Mouse (Mus musculus): ENCODE results near the gene Pfkp.

Gene Pfkp

DNA sequence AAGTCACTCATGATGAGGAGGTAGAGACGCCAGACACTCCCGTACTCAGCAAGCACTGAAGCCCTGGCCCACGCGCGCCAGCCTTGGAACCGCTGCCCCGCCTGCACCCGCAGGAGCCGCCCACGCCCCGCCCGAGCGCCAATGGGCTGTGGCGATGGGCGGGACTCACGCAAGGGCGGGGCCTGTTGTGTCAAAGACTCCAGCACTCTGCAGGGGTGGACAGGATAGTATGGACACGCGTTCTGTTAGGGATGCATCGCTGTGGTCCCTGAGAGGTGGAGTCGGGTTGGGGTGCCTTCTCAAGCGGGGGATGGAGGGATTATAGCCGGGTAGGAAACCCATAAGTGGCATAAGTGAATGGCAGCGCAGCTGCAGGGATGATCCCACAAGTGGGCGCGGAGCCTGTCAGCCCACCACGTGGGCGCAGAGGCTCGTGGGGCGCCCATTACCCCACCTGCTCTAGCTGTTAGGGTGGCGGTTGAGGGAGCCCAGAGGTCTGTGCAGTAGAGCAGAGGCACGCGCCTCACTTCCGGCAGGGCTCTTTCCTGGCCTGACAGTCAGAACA lies at the start of gene Pfkp:
TSS of gene Pfkp (minus strand) at position 109 of the 565 bp plus-strand sequence.
- Histone ChIP-seq H3K27me3 (ENCODE audit: control insufficient read depth, insufficient read depth, low read length, poor library complexity, severe bottlenecking) (no peaks in the 10 kb centered on the region), H3K36me3 (ENCODE audit: control insufficient read depth, insufficient read depth, low read length, poor library complexity, severe bottlenecking) (no peaks in the 10 kb centered on the region)
- DNase-seq (ENCODE audit: low read depth, low spot score): peak; percentile 88

- Histone ChIP-seq H3K27me3 (ENCODE audit: control insufficient read depth, insufficient read depth, low read length, poor library complexity, severe bottlenecking) (no peaks in the 10 kb centered on the region), H3K36me3 (ENCODE audit: control insufficient read depth, insufficient read depth, low read length, poor library complexity, severe bottlenecking) (no peaks in the 10 kb centered on the region)
- no peak for DNase-seq (ENCODE audit: low read depth, low spot score)
Measured at GRCm38 (mm10) chr13:6690607-6691006, 42.0 kb upstream of the Pfkp start.

- Histone ChIP-seq H3K36me3 (ENCODE audit: control insufficient read depth, insufficient read depth, low read length, poor library complexity, severe bottlenecking) (no peaks in the 10 kb centered on the region), H3K27me3 (ENCODE audit: control insufficient read depth, insufficient read depth, low read length, poor library complexity, severe bottlenecking) (no peaks in the 10 kb centered on the region)
- DNase-seq (ENCODE audit: low read depth, low spot score): peak; percentile 82
Measured at GRCm38 (mm10) chr13:6689962-6690361, 41.4 kb upstream of the Pfkp start.

- Histone ChIP-seq H3K36me3 (ENCODE audit: control insufficient read depth, insufficient read depth, low read length, poor library complexity, severe bottlenecking) (no peaks in the 10 kb centered on the region), H3K27me3 (ENCODE audit: control insufficient read depth, insufficient read depth, low read length, poor library complexity, severe bottlenecking) (no peaks in the 10 kb centered on the region)
- DNase-seq (ENCODE audit: low read depth, low spot score): peak; percentile 66
Measured at GRCm38 (mm10) chr13:6688790-6689433, 40.3 kb upstream of the Pfkp start.

- Histone ChIP-seq H3K27me3 (ENCODE audit: control insufficient read depth, insufficient read depth, low read length, poor library complexity, severe bottlenecking) (no peaks in the 10 kb centered on the region), H3K36me3 (ENCODE audit: control insufficient read depth, insufficient read depth, low read length, poor library complexity, severe bottlenecking) (no peaks in the 10 kb centered on the region)
- no peak for DNase-seq (ENCODE audit: low read depth, low spot score)
Measured at GRCm38 (mm10) chr13:6666887-6667286, 18.3 kb upstream of the Pfkp start.

- Histone ChIP-seq H3K27me3 (ENCODE audit: control insufficient read depth, insufficient read depth, low read length, poor library complexity, severe bottlenecking) (no peaks in the 10 kb centered on the region), H3K36me3 (ENCODE audit: control insufficient read depth, insufficient read depth, low read length, poor library complexity, severe bottlenecking) (no peaks in the 10 kb centered on the region)
- no peak for DNase-seq (ENCODE audit: low read depth, low spot score)
Measured at GRCm38 (mm10) chr13:6665506-6665905, 16.9 kb upstream of the Pfkp start.

DNA sequence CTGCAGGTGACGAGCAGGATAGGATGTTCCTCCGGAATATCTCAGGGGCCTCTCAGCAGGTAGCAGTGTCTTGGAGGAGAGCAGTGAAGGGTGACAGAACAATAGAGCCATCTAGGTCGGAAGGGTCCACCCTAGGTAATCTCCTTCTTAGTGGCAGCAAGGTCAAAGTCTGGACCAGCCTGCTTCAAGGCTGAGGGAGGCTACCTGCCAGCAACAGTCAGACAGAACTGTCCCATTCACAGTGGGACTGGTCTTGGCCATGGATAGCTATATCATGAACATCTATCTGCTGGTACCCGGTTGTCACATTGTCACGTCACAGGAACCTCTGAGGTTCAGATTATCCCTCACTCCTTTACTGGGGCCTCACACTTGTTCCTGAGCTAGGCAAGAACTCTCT lies 15.6 kb upstream of the Pfkp start:
- no peak for DNase-seq (ENCODE audit: low read depth, low spot score)
- Histone ChIP-seq H3K27me3 (ENCODE audit: control insufficient read depth, insufficient read depth, low read length, poor library complexity, severe bottlenecking) (no peaks in the 10 kb centered on the region), H3K36me3 (ENCODE audit: control insufficient read depth, insufficient read depth, low read length, poor library complexity, severe bottlenecking) (no peaks in the 10 kb centered on the region)

DNA sequence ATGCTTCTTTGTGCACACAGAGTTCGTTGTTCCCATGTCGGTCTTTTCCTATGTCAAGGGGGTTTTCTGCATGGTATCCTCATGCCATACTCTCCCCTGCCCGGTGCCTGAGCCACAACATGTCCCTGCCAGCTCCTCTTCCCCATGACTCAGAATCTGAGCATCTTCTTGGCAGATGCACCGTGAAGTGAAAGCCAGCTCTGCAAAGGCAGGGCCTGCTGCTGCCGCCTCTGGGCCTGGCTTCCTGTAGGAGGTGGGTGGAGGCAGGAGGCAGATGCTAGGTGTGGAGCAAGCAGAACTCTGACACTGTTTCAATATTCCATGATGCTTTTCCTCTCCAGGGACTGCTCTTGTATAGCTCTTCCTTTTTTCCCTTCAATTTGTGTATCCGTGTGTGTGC lies 10.7 kb upstream of the Pfkp start:
- no peaks in the 10 kb centered on the region for H3K36me3 ChIP-seq (ENCODE audit: control insufficient read depth, insufficient read depth, low read length, poor library complexity, severe bottlenecking)
- no peaks in the 10 kb centered on the region for H3K27me3 ChIP-seq (ENCODE audit: control insufficient read depth, insufficient read depth, low read length, poor library complexity, severe bottlenecking)
- no peak for DNase-seq (ENCODE audit: low read depth, low spot score)

DNA sequence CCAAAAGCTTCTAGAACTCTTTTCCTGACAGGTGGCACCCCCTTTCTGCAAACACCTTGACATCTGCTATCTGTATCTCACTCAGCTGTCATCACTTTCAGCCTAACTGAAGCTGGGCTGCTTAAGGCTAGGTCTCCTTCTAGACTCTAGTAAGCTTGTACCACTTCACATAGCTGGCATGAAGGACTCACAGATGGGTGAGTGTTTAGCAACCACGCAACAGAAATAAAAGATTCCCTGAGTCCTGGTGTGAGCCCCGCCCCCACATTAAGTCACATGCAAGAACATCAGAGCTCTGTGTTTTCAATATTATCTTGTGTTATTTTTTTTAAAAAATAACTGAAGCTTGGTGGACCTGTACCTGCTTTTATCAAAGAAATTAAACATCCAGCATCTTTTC lies 8.7 kb upstream of the Pfkp start:
- no peaks in the 10 kb centered on the region for H3K27me3 ChIP-seq (ENCODE audit: control insufficient read depth, insufficient read depth, low read length, poor library complexity, severe bottlenecking)
- H3K36me3 ChIP-seq (ENCODE audit: control insufficient read depth, insufficient read depth, low read length, poor library complexity, severe bottlenecking): no peaks in the 10 kb centered on the region
- no peak for DNase-seq (ENCODE audit: low read depth, low spot score)

DNA sequence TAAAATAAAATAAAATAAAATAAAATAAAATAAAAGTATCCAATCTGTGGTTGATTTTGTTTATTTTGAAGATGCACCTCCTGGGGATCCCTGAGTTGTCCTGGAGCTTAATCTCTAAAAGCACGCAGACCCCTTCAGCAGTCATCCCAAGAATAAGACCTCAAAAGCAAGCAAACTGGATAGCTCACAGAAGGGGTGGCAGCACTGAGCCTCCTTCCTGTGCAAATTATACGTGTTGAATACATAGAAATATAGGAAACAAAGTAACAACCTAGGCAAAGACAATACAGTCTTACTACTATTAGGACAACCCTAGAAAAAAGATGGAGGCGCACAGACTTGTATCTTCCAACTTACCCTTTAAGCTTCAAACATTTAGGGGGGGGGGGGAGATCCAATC lies 965 bp upstream of the Pfkp start:
- H3K36me3 ChIP-seq (ENCODE audit: control insufficient read depth, insufficient read depth, low read length, poor library complexity, severe bottlenecking): no peaks in the 10 kb centered on the region
- no peaks in the 10 kb centered on the region for H3K27me3 ChIP-seq (ENCODE audit: control insufficient read depth, insufficient read depth, low read length, poor library complexity, severe bottlenecking)
- no peak for DNase-seq (ENCODE audit: low read depth, low spot score)

GRCm38 (mm10) chr13:6647992-6648668 lies 447 bp downstream of the Pfkp start:
- H3K36me3 ChIP-seq (ENCODE audit: control insufficient read depth, insufficient read depth, low read length, poor library complexity, severe bottlenecking): no peaks in the 10 kb centered on the region
- H3K27me3 ChIP-seq (ENCODE audit: control insufficient read depth, insufficient read depth, low read length, poor library complexity, severe bottlenecking): no peaks in the 10 kb centered on the region
- no peak for DNase-seq (ENCODE audit: low read depth, low spot score)

- H3K36me3 ChIP-seq (ENCODE audit: control insufficient read depth, insufficient read depth, low read length, poor library complexity, severe bottlenecking): no peaks in the 10 kb centered on the region
- DNase-seq (ENCODE audit: low read depth, low spot score): peak; percentile 83
Measured at GRCm38 (mm10) chr13:6647067-6647991, 1.2 kb downstream of the Pfkp start.

DNA sequence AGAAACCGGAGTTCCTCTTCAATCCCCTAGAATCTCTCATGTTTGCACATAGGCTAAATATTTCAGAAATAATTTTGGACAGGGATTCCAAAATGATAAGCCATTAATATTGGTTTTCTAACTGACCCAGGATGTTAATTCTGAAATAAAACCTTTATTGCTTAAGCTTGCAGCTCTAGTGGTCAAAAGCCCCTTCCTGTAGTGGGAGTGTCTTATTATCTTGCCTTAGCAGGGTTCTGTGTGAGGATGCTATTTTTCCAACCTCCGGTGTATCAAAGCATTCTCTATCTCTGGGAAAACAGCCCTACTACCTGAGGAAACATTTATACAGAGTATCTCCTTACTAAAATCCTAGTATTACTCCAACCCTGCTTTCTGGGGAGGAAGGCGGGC lies 1.9 kb downstream of the Pfkp start:
- Histone ChIP-seq H3K36me3 (ENCODE audit: control insufficient read depth, insufficient read depth, low read length, poor library complexity, severe bottlenecking) (no peaks in the 10 kb centered on the region), H3K27me3 (ENCODE audit: control insufficient read depth, insufficient read depth, low read length, poor library complexity, severe bottlenecking) (no peaks in the 10 kb centered on the region)
- DNase-seq (ENCODE audit: low read depth, low spot score): no peak

More at GRCm38 (mm10) chr13:6647067-6647991, 1.2 kb downstream of the Pfkp start:
- H3K27me3 ChIP-seq (ENCODE audit: control insufficient read depth, insufficient read depth, low read length, poor library complexity, severe bottlenecking): no peaks in the 10 kb centered on the region

- no peaks in the 10 kb centered on the region for H3K36me3 ChIP-seq (ENCODE audit: control insufficient read depth, insufficient read depth, low read length, poor library complexity, severe bottlenecking)
- DNase-seq (ENCODE audit: low read depth, low spot score): no peak
- no peaks in the 10 kb centered on the region for H3K27me3 ChIP-seq (ENCODE audit: control insufficient read depth, insufficient read depth, low read length, poor library complexity, severe bottlenecking)
Measured at GRCm38 (mm10) chr13:6646266-6646665, 2.3 kb downstream of the Pfkp start.

GRCm38 (mm10) chr13:6643968-6644367 lies 4.6 kb downstream of the Pfkp start:
- no peak for DNase-seq (ENCODE audit: low read depth, low spot score)
- Histone ChIP-seq H3K36me3 (ENCODE audit: control insufficient read depth, insufficient read depth, low read length, poor library complexity, severe bottlenecking) (no peaks in the 10 kb centered on the region), H3K27me3 (ENCODE audit: control insufficient read depth, insufficient read depth, low read length, poor library complexity, severe bottlenecking) (no peaks in the 10 kb centered on the region)
